Mouse (Mus musculus) retina, adult 2 months (tissue): ENCODE results near the gene Cacnb4.

Source experiments
- DNase-seq: peaks from one replicate; pipeline ENCODE4 v3.0.0-alpha.2; 2012; ENCODE audit warnings: low read depth, low spot score

The Cacnb4 gene

GRCm38 (mm10) chr2:52647255-52647998 lies 29.2 kb downstream of the Cacnb4 start:
- no peak for DNase-seq

- DNase-seq, result no peak
Measured at GRCm38 (mm10) chr2:52643657-52644056, 33.0 kb downstream of the Cacnb4 start.

- DNase-seq, result no peak
Measured at GRCm38 (mm10) chr2:52639530-52639875, 37.1 kb downstream of the Cacnb4 start.

- no peak for DNase-seq
Measured at GRCm38 (mm10) chr2:52638857-52639529, 37.6 kb downstream of the Cacnb4 start.

GRCm38 (mm10) chr2:52638226-52638625 lies 38.4 kb downstream of the Cacnb4 start:
- DNase-seq, result no peak

- DNase-seq, result no peak
Measured at GRCm38 (mm10) chr2:52636051-52636450, 40.6 kb downstream of the Cacnb4 start.

- no peak for DNase-seq
Measured at GRCm38 (mm10) chr2:52635358-52635757, 41.3 kb downstream of the Cacnb4 start.

- peak; percentile 29 for DNase-seq
Measured at GRCm38 (mm10) chr2:52632880-52633279, 43.8 kb downstream of the Cacnb4 start.

GRCm38 (mm10) chr2:52628186-52628585 lies 48.4 kb downstream of the Cacnb4 start:
- DNase-seq, result no peak

- no peak for DNase-seq
Measured at GRCm38 (mm10) chr2:52626266-52626665, 50.4 kb downstream of the Cacnb4 start.

GRCm38 (mm10) chr2:52625731-52626130 lies 50.9 kb downstream of the Cacnb4 start:
- DNase-seq, result no peak

- no peak for DNase-seq
Measured at GRCm38 (mm10) chr2:52623921-52624404, 52.7 kb downstream of the Cacnb4 start.

- no peak for DNase-seq
Measured at GRCm38 (mm10) chr2:52623461-52623860, 53.2 kb downstream of the Cacnb4 start.

- no peak for DNase-seq
Measured at GRCm38 (mm10) chr2:52622616-52623015, 54.0 kb downstream of the Cacnb4 start.

- DNase-seq, result no peak
Measured at GRCm38 (mm10) chr2:52619406-52619974, 57.1 kb downstream of the Cacnb4 start.

- DNase-seq, result no peak
Measured at GRCm38 (mm10) chr2:52618804-52619203, 57.8 kb downstream of the Cacnb4 start.

- DNase-seq, result peak; percentile 26
Measured at GRCm38 (mm10) chr2:52615429-52615828, 61.2 kb downstream of the Cacnb4 start.

GRCm38 (mm10) chr2:52613888-52614287 lies 62.7 kb downstream of the Cacnb4 start:
- no peak for DNase-seq

- no peak for DNase-seq
Measured at GRCm38 (mm10) chr2:52609486-52609885, 67.1 kb downstream of the Cacnb4 start.

GRCm38 (mm10) chr2:52607857-52608485 lies 68.7 kb downstream of the Cacnb4 start:
- no peak for DNase-seq

GRCm38 (mm10) chr2:52606331-52606730 lies 70.3 kb downstream of the Cacnb4 start:
- no peak for DNase-seq

GRCm38 (mm10) chr2:52605321-52605720 lies 71.3 kb downstream of the Cacnb4 start:
- peak; percentile 37 for DNase-seq
